Mouse (Mus musculus) hindbrain, embryonic 15.5 days (tissue): ENCODE measurements around the gene Myo18b. TPM values are rescaled to one million over a fixed set of nuclear protein-coding genes. Genes with fewer than 3 reads are reported as not detected.

ENCODE experiments used
- ATAC-seq: fragments of 200-750 bp; cut with Nextera tagmentation; 2 replicates; pipeline ENCODE4 v1.8.0; 2017; ENCODE audit warnings: low read depth, moderate number of reproducible peaks, moderate TSS enrichment; ENCODE audit not compliant: low FRiP score
- H3K27ac ChIP-seq: fragments of 300-500 bp; sonication (generic); replicated peaks from 2 replicates; pipeline ENCODE4 v1.5.1; 2015; ENCODE audit warnings: mild to moderate bottlenecking, inconsistent platforms
- H3K27me3 ChIP-seq: fragments of 300-500 bp; sonication (generic); 2 replicates; pipeline ENCODE4 v1.6.1; 2015; ENCODE audit warnings: control low read depth, inconsistent platforms
- H3K36me3 ChIP-seq: fragments of 300-500 bp; sonication (generic); 2 replicates; pipeline ENCODE4 v1.6.1; 2015; ENCODE audit warnings: control low read depth, inconsistent platforms
- H3K4me1 ChIP-seq: fragments of 300-500 bp; sonication (generic); replicated peaks from 2 replicates; pipeline ENCODE4 v1.6.1; 2015; ENCODE audit warnings: control low read depth, inconsistent platforms
- H3K4me2 ChIP-seq: fragments of 300-500 bp; sonication (generic); 2 replicates; pipeline ENCODE4 v1.6.1; 2015; ENCODE audit warnings: moderate library complexity, mild to moderate bottlenecking, inconsistent platforms
- H3K4me3 ChIP-seq: fragments of 300-500 bp; sonication (generic); 2 replicates; pipeline ENCODE4 v1.5.1; 2015; ENCODE audit warnings: mild to moderate bottlenecking, inconsistent platforms
- H3K9ac ChIP-seq: fragments of 300-500 bp; sonication (generic); 2 replicates; pipeline ENCODE4 v1.6.1; 2015; ENCODE audit warnings: inconsistent platforms
- H3K9me3 ChIP-seq: fragments of 300-500 bp; sonication (generic); 2 replicates; pipeline ENCODE4 v1.6.1; 2016; ENCODE audit warnings: control low read depth, inconsistent platforms
- WGBS: fragments of 180-500 bp; shearing (Covaris S2); methylation state at CpG from one replicate; pipeline ENCODE4 v1.1.7; 2015; 5-methylcytosine and 5-hydroxymethylcytosine counted together
- polyA plus RNA-seq: library from polyadenylated mRNA; unstranded; fragments of >200 nt; fragmentation: Nextera tagmentation; extraction: Ambion mirVana; gene quantifications from 2 replicates; pipeline ENCODE4 v1.2.1, GENCODE M21; 2015

Gene Myo18b
- polyA plus RNA-seq, 1 experiment from 2014 or later, result 1.0 TPM

- H3K9ac ChIP-seq, result no peak overlapping the region
- 24% methylated on average over 13 of the region's 13 CpGs for WGBS
- peaks cover 16% of the 10 kb centered on the region for H3K4me1 ChIP-seq
- no peak for ATAC-seq
- H3K4me2 ChIP-seq, result 0 out of 2 replicates have a peak overlapping the region, but pooled peaks have one; percentile 7
- no peaks in the 10 kb centered on the region for H3K36me3 ChIP-seq
- no peak overlapping the region for H3K27ac ChIP-seq
- H3K9me3 ChIP-seq, result no peaks in the 10 kb centered on the region
- H3K27me3 ChIP-seq, result 0 out of 2 replicates have a peak, but pooled peaks cover 2% of the 10 kb centered on the region
- H3K4me3 ChIP-seq, result no peak overlapping the region
These were observed 255.5 kb downstream of the Myo18b start for GRCm38 (mm10) chr5:112640651-112641050.

Other genes starting within 250 kb of the Myo18b start
- 24.3 and 24.6 TPM in 2 replicates for gene Grk3, start 119.4 kb upstream of the Myo18b start, polyA plus RNA-seq
- not detected in 2 replicates for gene Crybb2, start 173.8 kb upstream of the Myo18b start, polyA plus RNA-seq
- gene Crybb3, start 185.2 kb upstream of the Myo18b start, polyA plus RNA-seq, result 1.1 and 1.6 TPM in 2 replicates